Mouse (Mus musculus) stomach, postnatal 0 days (tissue): ENCODE data around the gene Pxdc1.

Experiments used
- CTCF ChIP-seq: IDR thresholded peaks from 2 replicates; pipeline ENCODE4 v1.5.1; 2016; ENCODE audit warnings: antibody characterized with exemption, low read depth, mild to moderate bottlenecking, moderate library complexity
- EP300 ChIP-seq: optimal IDR thresholded peaks from 2 replicates; pipeline ENCODE3; 2016; ENCODE audit warnings: antibody characterized with exemption

DNA sequence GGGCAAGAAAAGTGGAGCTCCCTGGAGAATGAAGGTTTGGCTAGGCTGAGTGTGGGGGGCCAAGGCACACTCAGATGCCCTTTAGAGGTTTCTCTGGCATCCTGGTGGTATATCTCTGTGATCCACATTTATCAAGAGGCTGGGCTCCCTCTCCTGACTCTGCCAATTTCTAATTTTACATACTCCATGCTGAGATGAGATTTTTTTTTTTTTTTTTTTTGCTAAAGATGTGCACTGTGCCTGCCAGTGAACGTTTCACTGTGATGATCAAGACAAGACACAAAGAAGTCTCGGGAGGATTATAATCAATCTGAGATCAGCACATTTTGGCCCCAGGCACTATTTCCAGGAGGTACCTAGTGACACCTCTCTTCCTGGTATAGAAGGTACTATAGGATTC lies 46.2 kb downstream of the Pxdc1 start:
- TF ChIP-seq EP300 (no peak), CTCF (no peak)
